Mouse (Mus musculus) kidney, postnatal 0 days (tissue): ENCODE data around the gene Fam178b. TPM values are rescaled to one million over a fixed set of nuclear protein-coding genes. Genes with fewer than 3 reads are reported as not detected.

Source experiments
- ATAC-seq: fragments of 200-750 bp; cut with Nextera tagmentation; replicated peaks from 2 replicates; pipeline ENCODE4 v1.8.0; 2017; ENCODE audit warnings: low read depth, moderate number of reproducible peaks, moderate TSS enrichment, moderate library complexity; ENCODE audit not compliant: low FRiP score
- DNase-seq: peaks from one replicate; pipeline ENCODE4 v3.0.0-alpha.2; 2016; ENCODE audit warnings: low spot score
- H3K27ac ChIP-seq: fragments of 300-500 bp; sonication (generic); 2 replicates; pipeline ENCODE4 v1.5.1; 2014; ENCODE audit warnings: mild to moderate bottlenecking
- H3K27me3 ChIP-seq: fragments of 300-500 bp; sonication (generic); 2 replicates; pipeline ENCODE4 v1.6.1; 2014; ENCODE audit warnings: low read length, mixed read lengths; ENCODE audit not compliant: insufficient read depth
- H3K36me3 ChIP-seq: fragments of 300-500 bp; sonication (generic); 2 replicates; pipeline ENCODE4 v1.6.1; 2014; ENCODE audit warnings: low read length, mixed read lengths; ENCODE audit not compliant: insufficient read depth
- H3K4me1 ChIP-seq: fragments of 300-500 bp; sonication (generic); replicated peaks from 2 replicates; pipeline ENCODE4 v1.6.1; 2014; ENCODE audit warnings: antibody characterized with exemption, low read length, mixed read lengths; ENCODE audit not compliant: insufficient read depth
- H3K4me2 ChIP-seq: fragments of 300-500 bp; sonication (generic); 2 replicates; pipeline ENCODE4 v1.6.1; 2014; ENCODE audit warnings: mild to moderate bottlenecking, low read length, moderate library complexity, mixed read lengths
- H3K4me3 ChIP-seq: fragments of 300-500 bp; sonication (generic); replicated peaks from 2 replicates; pipeline ENCODE4 v1.5.1; 2014; ENCODE audit warnings: low read depth, low read length
- H3K9ac ChIP-seq: fragments of 300-500 bp; sonication (generic); 2 replicates; pipeline ENCODE4 v1.6.1; 2014; ENCODE audit warnings: low read depth, low read length
- H3K9me3 ChIP-seq: fragments of 300-500 bp; sonication (generic); replicated peaks from 2 replicates; pipeline ENCODE4 v1.6.1; 2016; ENCODE audit warnings: low read length, inconsistent platforms, mixed read lengths
- CTCF ChIP-seq: IDR thresholded peaks from 2 replicates; pipeline ENCODE4 v1.5.1; 2016; ENCODE audit warnings: antibody characterized with exemption, low read depth, mild to moderate bottlenecking, moderate library complexity
- WGBS: fragments of 180-500 bp; shearing (Covaris S2); extraction: QIAGEN DNeasy Blood & Tissue Kit; methylation state at CpG from one replicate; pipeline ENCODE4 v1.1.7; 2014; 5-methylcytosine and 5-hydroxymethylcytosine counted together
- polyA plus RNA-seq: library from polyadenylated mRNA; unstranded; fragments of >200 nt; fragmentation: Nextera tagmentation; extraction: Ambion mirVana; gene quantifications from 2 replicates; pipeline ENCODE4 v1.2.1, GENCODE M21; 2015

The Fam178b gene
- polyA plus RNA-seq, 1 experiment from 2014 or later = 1.6 TPM

- H3K4me3 ChIP-seq = no peak overlapping the region
- H3K36me3 ChIP-seq = no peaks in the 10 kb centered on the region
- TF ChIP-seq CTCF = no peak
- H3K4me1 ChIP-seq = peaks cover 6% of the 10 kb centered on the region
- 53% methylated on average over 13 of the region's 13 CpGs for WGBS
- ATAC-seq (no peak), DNase-seq (no peak)
- no peak overlapping the region for H3K4me2 ChIP-seq
- no peak overlapping the region for H3K27ac ChIP-seq
- no peaks in the 10 kb centered on the region for H3K27me3 ChIP-seq
- H3K9me3 ChIP-seq = no peaks in the 10 kb centered on the region
- H3K9ac ChIP-seq = no peak overlapping the region
These were observed 71.4 kb downstream of the Fam178b start for GRCm38 (mm10) chr1:36611449-36612123.

GRCm38 (mm10) chr1:36608211-36608610, 74.8 kb downstream of the Fam178b start:
- Histone ChIP-seq H3K4me2 (no peak overlapping the region), H3K36me3 (no peaks in the 10 kb centered on the region), H3K9ac (no peak overlapping the region), H3K9me3 (no peaks in the 10 kb centered on the region), H3K27ac (no peak overlapping the region), H3K4me1 (peaks cover 6% of the 10 kb centered on the region), H3K27me3 (no peaks in the 10 kb centered on the region), H3K4me3 (no peak overlapping the region)
- 73% methylated on average over 4 of the region's 4 CpGs for WGBS
- ATAC-seq (no peak), DNase-seq (no peak)
- no peak for TF ChIP-seq CTCF

- Histone ChIP-seq H3K36me3 (no peaks in the 10 kb centered on the region), H3K4me3 (no peak overlapping the region), H3K9me3 (no peaks in the 10 kb centered on the region), H3K4me1 (peaks cover 6% of the 10 kb centered on the region), H3K27me3 (no peaks in the 10 kb centered on the region), H3K4me2 (no peak overlapping the region), H3K27ac (no peak overlapping the region), H3K9ac (no peak overlapping the region)
- 60% methylated on average over 7 of the region's 7 CpGs for WGBS
- DNase-seq (no peak), ATAC-seq (no peak)
- TF ChIP-seq CTCF = no peak
These were observed 76.0 kb downstream of the Fam178b start for GRCm38 (mm10) chr1:36606951-36607350.

GRCm38 (mm10) chr1:36604254-36605156, 78.5 kb downstream of the Fam178b start:
- Histone ChIP-seq H3K4me2 (no peak overlapping the region), H3K27ac (no peak overlapping the region), H3K4me3 (no peak overlapping the region), H3K9ac (no peak overlapping the region), H3K4me1 (no peaks in the 10 kb centered on the region), H3K36me3 (no peaks in the 10 kb centered on the region), H3K27me3 (no peaks in the 10 kb centered on the region), H3K9me3 (no peaks in the 10 kb centered on the region)
- no peak for DNase-seq
- peak; percentile 57; the same call in 1 of the 2 replicates for ATAC-seq
- no peak for TF ChIP-seq CTCF
- 83% methylated on average over 12 of the region's 12 CpGs for WGBS

- no peaks in the 10 kb centered on the region for H3K9me3 ChIP-seq
These were observed 79.6 kb downstream of the Fam178b start for GRCm38 (mm10) chr1:36603361-36603760.

GRCm38 (mm10) chr1:36602271-36602670, 80.7 kb downstream of the Fam178b start:
- Histone ChIP-seq H3K9ac (no peak overlapping the region), H3K4me1 (no peaks in the 10 kb centered on the region), H3K4me2 (no peak overlapping the region), H3K27ac (no peak overlapping the region), H3K36me3 (no peaks in the 10 kb centered on the region), H3K4me3 (no peak overlapping the region), H3K9me3 (no peaks in the 10 kb centered on the region), H3K27me3 (no peaks in the 10 kb centered on the region)
- no peak for DNase-seq
- no peak for TF ChIP-seq CTCF
- no peak for ATAC-seq
- WGBS = 55% methylated on average over 4 of the region's 4 CpGs

More at GRCm38 (mm10) chr1:36603361-36603760, 79.6 kb downstream of the Fam178b start:
- 59% methylated on average over 9 of the region's 9 CpGs for WGBS
- Histone ChIP-seq H3K4me3 (no peak overlapping the region), H3K4me1 (no peaks in the 10 kb centered on the region), H3K9ac (no peak overlapping the region), H3K27ac (no peak overlapping the region), H3K4me2 (no peak overlapping the region), H3K27me3 (no peaks in the 10 kb centered on the region), H3K36me3 (no peaks in the 10 kb centered on the region)
- no peak for ATAC-seq
- DNase-seq = no peak
- no peak for TF ChIP-seq CTCF
